Mouse (Mus musculus) heart, embryonic 10.5 days (tissue): ENCODE data around the gene Ccnt1. TPM values are rescaled to one million over a fixed set of nuclear protein-coding genes. Genes with fewer than 3 reads are reported as not detected.

ENCODE experiments used
- DNase-seq: peaks from one replicate; pipeline ENCODE4 v3.0.0-alpha.2; 2017; ENCODE audit warnings: low spot score
- H3K27ac ChIP-seq: fragments of 300-500 bp; sonication (generic); 2 replicates; pipeline ENCODE4 v1.5.1; 2016; ENCODE audit warnings: mild to moderate bottlenecking
- H3K27me3 ChIP-seq: fragments of 300-500 bp; sonication (generic); 2 replicates; pipeline ENCODE4 v1.6.1; 2016; ENCODE audit warnings: mild to moderate bottlenecking; ENCODE audit not compliant: poor library complexity, insufficient read depth, severe bottlenecking
- H3K36me3 ChIP-seq: fragments of 300-500 bp; sonication (generic); 2 replicates; pipeline ENCODE4 v1.6.1; 2016; ENCODE audit warnings: mild to moderate bottlenecking, moderate library complexity
- H3K4me1 ChIP-seq: fragments of 300-500 bp; sonication (generic); 2 replicates; pipeline ENCODE4 v1.6.1; 2016; ENCODE audit warnings: mild to moderate bottlenecking
- H3K4me3 ChIP-seq: fragments of 300-500 bp; sonication (generic); 2 replicates; pipeline ENCODE4 v1.5.1; 2016; ENCODE audit warnings: mild to moderate bottlenecking, moderate library complexity
- H3K9me3 ChIP-seq: fragments of 300-500 bp; sonication (generic); 2 replicates; pipeline ENCODE4 v1.6.1; 2016; ENCODE audit warnings: mild to moderate bottlenecking, moderate library complexity
- WGBS: fragments of 180-500 bp; shearing (Covaris S2); methylation state at CpG from one replicate; pipeline ENCODE4 v1.1.7; 2016; 5-methylcytosine and 5-hydroxymethylcytosine counted together
- polyA plus RNA-seq: library from polyadenylated mRNA; unstranded; fragments of >200 nt; fragmentation: Nextera tagmentation; extraction: Ambion mirVana; gene quantifications from 2 replicates; pipeline ENCODE4 v1.2.1, GENCODE M21; 2016

The Ccnt1 gene
- polyA plus RNA-seq = 42.8 and 53.0 TPM in 2 replicates

DNA sequence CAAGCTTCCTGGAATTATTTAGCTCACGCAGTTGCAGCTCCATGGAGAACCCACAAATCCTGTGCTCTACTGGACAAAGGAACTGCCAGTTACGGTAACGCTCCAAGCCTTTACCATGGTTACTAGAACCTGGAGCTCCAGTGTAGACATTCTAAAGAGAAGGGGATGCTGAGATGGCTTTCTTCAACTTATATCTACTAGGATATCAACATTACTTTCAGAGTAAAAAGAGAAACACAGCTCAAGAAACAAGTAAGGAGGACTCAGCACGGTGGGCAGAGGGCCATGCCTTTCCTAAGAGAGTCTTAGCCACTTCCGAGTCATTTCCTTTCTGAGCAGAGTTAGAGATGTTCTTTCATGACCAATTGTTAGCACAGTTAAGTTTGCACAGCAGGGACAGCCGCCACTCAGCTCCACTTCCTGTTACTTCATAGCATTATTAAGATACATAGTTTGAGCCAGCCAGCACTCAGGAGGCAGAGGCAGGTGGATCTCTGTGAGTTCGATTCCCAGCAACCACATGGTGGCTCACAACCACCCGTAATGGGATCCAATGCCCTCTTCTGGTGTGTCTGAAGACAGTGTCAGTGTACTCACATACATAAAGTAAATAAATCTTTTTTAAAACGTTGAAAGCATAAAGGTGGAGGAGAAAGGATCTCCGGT, at the start of gene Ccnt1, which contains the start of gene 4930415O20Rik:
Gene Ccnt1 (minus strand): TSS at position 51 of the 666 bp plus-strand sequence.
Gene 4930415O20Rik (plus strand): TSS at position 132 of the 666 bp plus-strand sequence.
- Histone ChIP-seq H3K36me3 (no peaks in the 10 kb centered on the region), H3K4me1 (peaks cover 12% of the 10 kb centered on the region), H3K9me3 (no peaks in the 10 kb centered on the region), H3K27ac (no peak within 1 kb of the TSS), H3K4me3 (no peak within 1 kb of the TSS), H3K27me3 (no peaks in the 10 kb centered on the region)
- WGBS = 78% methylated on average over 10 of the region's 10 CpGs
- DNase-seq = no peak

DNA sequence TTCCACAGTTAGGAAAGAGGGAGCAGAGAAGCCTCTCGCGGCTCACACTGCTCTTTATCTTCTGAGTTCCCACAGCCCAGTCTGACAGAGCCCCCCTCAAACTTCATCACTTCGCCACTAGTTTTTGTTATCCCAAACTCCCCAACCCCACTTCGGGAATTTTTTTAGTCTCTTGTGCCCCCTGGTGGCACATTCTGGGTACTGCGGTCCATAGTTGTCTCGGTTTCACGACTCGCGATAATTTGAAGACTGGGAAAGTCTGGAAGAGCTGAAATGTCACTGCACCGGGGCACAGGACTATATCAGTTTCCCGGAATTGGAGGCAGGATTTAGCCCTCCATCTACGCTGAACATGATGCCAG, 46.4 kb upstream of the Ccnt1 start:
- H3K4me1 ChIP-seq = peaks cover 22% of the 10 kb centered on the region
- no peaks in the 10 kb centered on the region for H3K36me3 ChIP-seq
- peak overlapping the region; percentile 37; the same call in 1 of the 2 replicates for H3K27ac ChIP-seq
- DNase-seq = no peak
- H3K4me3 ChIP-seq = peak overlapping the region; percentile 12; the same call in 1 of the 2 replicates
- H3K27me3 ChIP-seq = 0 out of 2 replicates have a peak, but pooled peaks cover 4% of the 10 kb centered on the region
- 1% methylated on average over 12 of the region's 12 CpGs for WGBS
- H3K9me3 ChIP-seq = no peaks in the 10 kb centered on the region

DNA sequence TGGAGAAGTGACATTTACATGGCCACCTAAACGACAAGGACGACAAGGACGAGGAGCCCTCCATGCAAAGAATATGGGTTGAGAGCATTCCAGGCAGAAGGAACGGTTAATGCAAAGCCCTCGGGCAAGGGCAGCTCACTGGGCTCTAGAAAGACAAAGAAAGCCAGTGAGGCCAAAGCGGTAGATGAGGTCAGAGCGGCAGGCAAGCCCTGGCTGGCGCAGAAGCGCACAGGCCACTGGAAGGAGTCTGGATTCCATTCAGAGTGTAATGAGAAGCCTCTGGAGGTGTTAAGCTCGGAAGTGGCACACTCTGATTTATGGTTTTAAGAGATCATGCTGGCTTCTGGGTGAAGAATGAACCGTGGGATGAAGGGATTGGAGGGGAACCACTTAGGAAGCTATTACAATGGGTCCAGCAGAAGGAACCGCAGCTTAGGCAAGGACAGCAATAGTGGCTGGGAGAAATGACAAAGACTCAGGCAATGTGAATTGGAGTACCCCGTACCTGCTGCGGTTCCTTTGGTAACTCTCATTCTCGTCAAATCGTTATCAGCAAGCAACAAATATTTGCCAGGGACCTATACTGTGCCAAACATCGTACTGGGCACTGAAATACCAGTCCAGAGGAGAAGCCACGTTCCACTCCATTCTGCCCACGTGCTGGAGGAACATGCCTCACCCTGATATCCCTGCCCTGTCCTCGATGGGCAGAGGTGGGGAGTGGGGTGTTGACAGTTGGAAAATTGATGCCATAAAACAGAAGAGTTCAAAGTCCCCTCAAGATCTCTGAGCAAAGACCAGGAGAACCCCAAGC, 45.8 kb upstream of the Ccnt1 start:
- peak overlapping the region; percentile 37 for H3K27ac ChIP-seq
- peaks cover 22% of the 10 kb centered on the region for H3K4me1 ChIP-seq
- no peak for DNase-seq
- H3K36me3 ChIP-seq = no peaks in the 10 kb centered on the region
- no peaks in the 10 kb centered on the region for H3K9me3 ChIP-seq
- H3K4me3 ChIP-seq = peak overlapping the region; percentile 12; the same call in 1 of the 2 replicates
- 0 out of 2 replicates have a peak, but pooled peaks cover 4% of the 10 kb centered on the region for H3K27me3 ChIP-seq
- 42% methylated on average over 20 of the region's 20 CpGs for WGBS

DNA sequence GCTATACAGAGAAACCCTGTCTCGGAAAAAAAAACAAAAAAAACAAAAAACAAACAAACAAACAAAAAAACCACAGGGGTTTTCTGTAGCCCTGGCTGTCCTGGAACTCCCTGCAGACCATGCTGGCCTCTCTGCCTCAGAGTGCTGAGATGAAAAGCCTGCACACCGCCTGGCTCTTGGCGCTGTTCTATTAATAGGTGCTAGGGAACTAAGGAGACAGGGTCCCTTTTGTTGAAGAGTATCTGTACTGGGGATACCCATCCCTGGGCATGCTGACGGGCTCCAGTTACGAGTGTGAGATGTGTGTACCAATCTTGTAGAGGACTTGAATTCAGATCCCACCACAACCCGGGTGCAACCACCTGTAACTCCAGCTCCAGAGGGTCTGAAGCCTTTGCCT, 45.0 kb upstream of the Ccnt1 start:
- H3K36me3 ChIP-seq = no peaks in the 10 kb centered on the region
- 43% methylated on average over 6 of the region's 6 CpGs for WGBS
- H3K27ac ChIP-seq = peak overlapping the region; percentile 37
- DNase-seq = no peak
- no peaks in the 10 kb centered on the region for H3K9me3 ChIP-seq
- H3K27me3 ChIP-seq = 0 out of 2 replicates have a peak, but pooled peaks cover 4% of the 10 kb centered on the region
- no peak overlapping the region for H3K4me3 ChIP-seq
- peaks cover 22% of the 10 kb centered on the region for H3K4me1 ChIP-seq

DNA sequence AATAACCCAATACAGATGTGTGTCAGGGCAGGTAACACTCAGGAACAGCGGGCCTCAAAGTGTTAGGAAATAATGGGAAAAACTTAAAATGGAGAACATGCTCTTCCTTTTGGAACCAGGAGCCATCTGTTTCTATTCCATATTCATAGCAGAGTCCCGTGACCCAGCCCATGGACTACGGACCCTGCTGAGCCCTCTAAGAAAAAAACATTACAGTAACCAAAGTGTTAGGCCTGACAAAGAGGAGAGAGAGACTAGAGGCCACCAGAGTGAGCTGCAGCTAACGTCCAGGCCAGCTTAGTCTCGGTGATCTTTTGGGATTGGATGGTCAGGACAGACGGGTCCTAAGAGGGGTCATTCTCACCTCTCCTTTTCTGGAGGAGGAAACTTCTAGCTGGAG, 44.2 kb upstream of the Ccnt1 start:
- Histone ChIP-seq H3K4me3 (no peak overlapping the region), H3K27me3 (0 out of 2 replicates have a peak, but pooled peaks cover 4% of the 10 kb centered on the region), H3K27ac (peak overlapping the region; percentile 62; the same call in 1 of the 2 replicates), H3K9me3 (no peaks in the 10 kb centered on the region), H3K4me1 (peaks cover 27% of the 10 kb centered on the region), H3K36me3 (no peaks in the 10 kb centered on the region)
- 52% methylated on average over 6 of the region's 6 CpGs for WGBS
- DNase-seq = no peak

DNA sequence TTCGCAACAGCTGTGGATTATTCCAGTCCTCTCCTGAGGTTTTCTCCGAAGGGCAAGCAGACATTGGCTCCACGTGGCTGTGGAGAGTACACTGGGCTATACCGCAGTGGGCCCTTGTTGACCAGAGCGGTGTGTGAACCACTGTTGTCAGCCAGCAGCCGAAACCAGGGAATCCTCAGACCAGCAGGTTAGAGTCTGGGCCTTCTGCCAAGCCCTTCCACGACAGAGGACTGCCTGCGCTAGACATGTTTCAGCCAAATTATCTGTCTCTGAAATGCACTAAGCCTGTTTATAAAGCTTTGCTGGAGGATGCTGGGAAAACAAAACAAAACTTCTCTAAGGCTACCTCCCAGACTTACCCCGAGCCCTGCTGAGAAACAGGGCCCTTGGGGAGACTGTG, 43.8 kb upstream of the Ccnt1 start:
- 62% methylated on average over 9 of the region's 9 CpGs for WGBS
- no peak overlapping the region for H3K4me3 ChIP-seq
- H3K9me3 ChIP-seq = no peaks in the 10 kb centered on the region
- H3K27me3 ChIP-seq = 0 out of 2 replicates have a peak, but pooled peaks cover 4% of the 10 kb centered on the region
- H3K4me1 ChIP-seq = peaks cover 29% of the 10 kb centered on the region
- H3K27ac ChIP-seq = peak overlapping the region; percentile 62
- H3K36me3 ChIP-seq = no peaks in the 10 kb centered on the region
- DNase-seq = no peak

DNA sequence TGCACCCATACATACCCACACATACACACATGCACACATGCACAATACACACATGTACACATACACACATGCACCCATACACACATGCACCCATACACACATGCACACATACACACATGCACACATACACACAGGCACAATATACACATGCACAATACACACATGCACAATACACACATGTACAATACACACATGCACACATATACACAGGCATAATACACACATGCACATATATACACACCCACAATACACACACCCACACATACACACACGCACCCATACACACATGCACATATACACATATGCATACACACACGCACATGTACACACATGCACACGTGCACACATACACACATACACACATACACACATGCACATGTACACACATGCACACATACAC, 41.5 kb upstream of the Ccnt1 start:
- WGBS = 94% methylated on average over 3 of the region's 3 CpGs

DNA sequence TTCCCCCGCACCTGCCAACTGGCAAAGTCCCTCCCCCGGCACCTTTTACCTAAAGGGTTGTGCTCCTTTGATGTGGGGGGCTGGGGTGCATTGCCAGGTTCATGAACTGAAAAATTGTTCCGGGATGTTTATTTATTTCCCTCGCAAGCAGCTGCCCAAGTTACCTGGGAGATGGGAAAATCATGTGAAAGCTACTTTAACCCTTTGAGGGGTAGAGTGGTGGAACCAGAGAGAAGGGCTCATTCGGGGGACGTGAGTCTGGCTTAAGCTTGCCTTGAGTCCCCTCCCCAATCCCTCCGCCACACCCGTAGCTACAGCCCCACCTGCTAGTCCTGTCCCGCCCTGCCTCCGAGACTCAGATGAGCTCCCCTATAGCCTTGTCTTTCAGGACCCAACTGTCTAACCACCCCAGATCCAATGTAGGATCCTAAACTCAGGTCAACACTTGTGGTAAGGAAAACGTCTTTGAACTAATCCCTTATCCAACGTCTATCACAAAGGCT, 39.5 kb upstream of the Ccnt1 start:
- 3% methylated on average over 12 of the region's 12 CpGs for WGBS
- no peak for DNase-seq
- peaks cover 45% of the 10 kb centered on the region for H3K4me1 ChIP-seq

More for the DNA sequence above, 41.5 kb upstream of the Ccnt1 start:
- Histone ChIP-seq H3K4me3 (no peak overlapping the region), H3K27me3 (no peaks in the 10 kb centered on the region), H3K36me3 (no peaks in the 10 kb centered on the region), H3K27ac (no peak overlapping the region), H3K4me1 (peaks cover 39% of the 10 kb centered on the region), H3K9me3 (no peaks in the 10 kb centered on the region)
- no peak for DNase-seq

DNA sequence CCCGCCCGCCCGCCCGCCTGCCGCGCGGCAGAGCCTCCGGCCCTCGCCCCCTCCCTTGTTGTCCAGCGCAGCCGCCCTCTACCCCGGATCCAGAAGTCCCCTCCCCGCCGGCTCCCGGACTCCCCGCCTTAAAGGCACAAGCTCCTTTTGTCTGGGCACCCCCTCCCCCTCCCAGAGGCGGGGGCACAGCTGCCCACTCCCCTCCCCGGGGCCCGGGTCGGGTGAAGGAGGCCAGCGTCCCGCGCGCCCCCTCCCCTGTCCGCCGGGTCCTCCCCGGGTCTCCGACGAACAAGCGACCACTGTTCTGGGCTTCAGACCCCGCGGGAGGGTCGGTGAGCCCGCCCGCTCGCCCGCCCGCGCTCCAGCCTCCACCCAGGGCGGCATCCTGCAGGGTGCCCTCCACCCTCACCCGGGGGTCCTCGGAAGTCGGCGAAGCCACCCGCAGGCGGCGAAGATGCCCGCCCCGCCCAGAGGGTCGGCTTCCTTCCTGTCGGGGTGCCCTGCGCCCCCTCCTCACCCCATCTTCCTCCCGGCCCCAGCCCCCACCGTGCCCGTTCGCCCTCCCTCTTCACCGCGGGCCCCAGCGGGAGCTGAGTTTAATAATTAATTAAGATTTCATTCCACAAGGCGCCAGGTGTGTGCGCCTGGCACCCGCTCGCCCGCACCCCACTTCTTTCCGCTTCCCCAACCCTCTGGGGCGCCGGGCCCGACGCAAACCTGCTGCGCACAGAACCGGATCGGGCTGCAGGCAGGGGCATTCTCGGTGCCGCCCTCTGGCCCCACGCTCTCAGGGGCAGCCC, 38.8 kb upstream of the Ccnt1 start, which contains the start of gene Adcy6:
Gene Adcy6 (minus strand): TSS at position 746 of the 800 bp plus-strand sequence.
- Histone ChIP-seq H3K27ac (peak within 1 kb of the TSS; percentile 98), H3K27me3 (no peaks in the 10 kb centered on the region), H3K4me1 (peaks cover 46% of the 10 kb centered on the region), H3K4me3 (peak within 1 kb of the TSS; percentile 89), H3K9me3 (no peaks in the 10 kb centered on the region), H3K36me3 (peaks cover 12% of the 10 kb centered on the region)
- DNase-seq = peak; percentile 90
- WGBS = 2% methylated on average over 74 of the region's 75 CpGs

More for the DNA sequence above, 39.5 kb upstream of the Ccnt1 start:
- Histone ChIP-seq H3K9me3 (no peaks in the 10 kb centered on the region), H3K27me3 (no peaks in the 10 kb centered on the region), H3K36me3 (peaks cover 6% of the 10 kb centered on the region; the same call in 1 of the 2 replicates), H3K4me3 (peak overlapping the region; percentile 89), H3K27ac (peak overlapping the region; percentile 98)

DNA sequence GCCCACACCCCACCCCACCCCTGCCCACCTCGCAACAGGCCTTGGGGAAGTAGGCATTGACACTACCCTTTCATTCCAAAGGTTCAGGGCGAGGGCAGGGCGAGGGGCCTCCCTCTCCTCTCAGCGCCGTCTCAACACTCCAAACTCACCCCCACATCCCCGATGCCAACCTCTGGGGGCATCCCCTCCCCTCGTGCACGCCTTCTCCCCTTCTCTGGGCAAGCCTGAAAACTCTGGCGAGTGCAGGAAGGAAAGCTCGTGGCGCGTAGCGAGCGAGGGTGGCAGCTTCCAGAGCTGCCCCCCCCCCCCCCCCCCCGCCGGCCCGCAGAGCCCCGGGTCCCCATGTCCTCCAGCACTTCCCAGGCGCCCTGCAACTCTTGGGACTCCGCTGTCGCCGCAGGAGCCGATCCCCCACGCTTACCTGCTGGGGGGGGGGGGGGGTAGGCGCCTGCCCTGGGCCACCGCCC, 38.1 kb upstream of the Ccnt1 start:
- Histone ChIP-seq H3K9me3 (no peaks in the 10 kb centered on the region), H3K4me1 (peaks cover 51% of the 10 kb centered on the region), H3K27ac (peak overlapping the region; percentile 98), H3K36me3 (peaks cover 19% of the 10 kb centered on the region), H3K4me3 (peak overlapping the region; percentile 89), H3K27me3 (no peaks in the 10 kb centered on the region)
- WGBS = 0% methylated on average over 16 of the region's 26 CpGs
- DNase-seq = no peak

DNA sequence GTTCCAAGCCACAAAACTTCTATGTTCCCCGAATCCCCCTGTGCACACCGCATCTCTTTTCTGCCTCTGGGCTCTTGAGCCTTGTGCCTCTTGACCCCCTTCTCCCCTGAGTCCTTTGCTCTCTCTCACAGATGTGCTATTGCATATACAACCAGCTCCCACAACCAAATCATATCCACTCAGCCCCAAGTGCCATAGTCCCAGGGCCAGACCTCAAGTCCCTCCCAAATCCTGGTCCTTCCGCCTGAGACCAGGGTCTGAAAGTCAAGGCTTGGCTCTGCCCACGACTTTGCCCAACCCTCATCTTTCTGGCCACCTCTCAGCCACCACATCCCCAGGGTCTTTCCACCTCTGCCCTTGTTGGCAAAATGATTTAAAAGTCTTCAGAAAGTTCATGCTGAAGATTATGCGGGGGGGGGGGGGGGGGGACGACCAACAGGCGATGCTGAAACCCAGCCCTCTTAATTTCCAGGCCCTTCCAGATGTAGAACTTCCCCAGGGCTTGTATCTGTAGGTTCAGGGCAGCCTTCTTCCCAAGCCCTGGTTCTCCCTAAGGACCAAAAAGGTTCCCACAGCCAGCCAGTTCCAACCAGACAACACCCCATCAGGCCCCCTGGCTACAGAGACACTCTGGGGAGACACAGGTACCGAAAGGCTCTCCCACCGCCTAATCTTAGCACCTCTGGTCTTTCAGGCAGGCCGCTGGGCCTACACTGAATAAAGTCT, 37.5 kb upstream of the Ccnt1 start:
- no peak for DNase-seq
- H3K27me3 ChIP-seq = no peaks in the 10 kb centered on the region
- H3K9me3 ChIP-seq = no peaks in the 10 kb centered on the region
- H3K4me1 ChIP-seq = peaks cover 57% of the 10 kb centered on the region
- 8% methylated on average over 10 of the region's 10 CpGs for WGBS
- H3K27ac ChIP-seq = peak overlapping the region; percentile 98
- peak overlapping the region; percentile 89 for H3K4me3 ChIP-seq
- peaks cover 25% of the 10 kb centered on the region for H3K36me3 ChIP-seq
